Mouse (Mus musculus) G1E (cell line): ENCODE measurements around the gene Ppfia3. TPM values are rescaled to one million over a fixed set of nuclear protein-coding genes. Genes with fewer than 3 reads are reported as not detected.

Source experiments
- ATAC-seq: 2 replicates; pipeline ENCODE4 v1.8.0; 2016; ENCODE audit warnings: mild to moderate bottlenecking; ENCODE audit not compliant: insufficient number of reproducible peaks, poor library complexity, low FRiP score, severe bottlenecking; ENCODE audit errors: extremely low read depth
- DNase-seq: peaks from one replicate; pipeline ENCODE4 v3.0.0; 2012; ENCODE audit warnings: low spot score
- H3K27me3 ChIP-seq: 2 replicates; pipeline ENCODE4 v1.6.1; 2012; ENCODE audit warnings: mild to moderate bottlenecking, low read length, inconsistent platforms; ENCODE audit not compliant: insufficient read depth
- H3K36me3 ChIP-seq: replicated peaks from 2 replicates; pipeline ENCODE3; 2012; ENCODE audit warnings: mild to moderate bottlenecking, inconsistent platforms
- H3K4me1 ChIP-seq: 2 replicates; pipeline ENCODE4 v1.6.1; 2012; ENCODE audit warnings: low read depth, low read length, inconsistent platforms, mixed read lengths; ENCODE audit not compliant: insufficient read depth
- H3K4me3 ChIP-seq: 2 replicates; pipeline ENCODE4 v1.5.1; 2012; ENCODE audit warnings: low read depth, mild to moderate bottlenecking, inconsistent platforms, low read length, moderate library complexity, mixed read lengths
- H3K9me3 ChIP-seq: replicated peaks from 2 replicates; pipeline ENCODE4 v1.6.1; 2012; ENCODE audit warnings: inconsistent platforms
- CTCF ChIP-seq: IDR thresholded peaks from 2 replicates; pipeline ENCODE4 v1.5.1; 2012; ENCODE audit warnings: low read depth, low read length, inconsistent platforms, mixed read lengths
- GATA1 ChIP-seq: IDR thresholded peaks from 2 replicates; pipeline ENCODE4 v1.6.1; 2012; ENCODE audit warnings: borderline replicate concordance, low read length, inconsistent platforms, mixed read lengths
- GATA2 ChIP-seq: IDR thresholded peaks from 2 replicates; pipeline ENCODE4 v1.6.1; 2012; ENCODE audit warnings: low read depth, low read length, inconsistent platforms, borderline replicate concordance
- POLR2AphosphoS5 ChIP-seq: IDR thresholded peaks from 2 replicates; pipeline ENCODE4 v1.6.1; 2012; ENCODE audit warnings: low read depth, low read length, inconsistent platforms; ENCODE audit not compliant: insufficient replicate concordance
- TAL1 ChIP-seq: conservative IDR thresholded peaks from 2 replicates; pipeline ENCODE4 v1.6.1; 2012; ENCODE audit warnings: low read depth, low read length, inconsistent platforms, mixed read lengths
- polyA plus RNA-seq: library from polyadenylated mRNA; stranded (reverse); fragments of >175 nt; gene quantifications from 2 replicates; pipeline ENCODE4 v1.2.3, GENCODE M21; 2012
- total RNA-seq, 2 experiments: library from RNA; stranded (forward) in 1 of 2; stranded (reverse) in 1 of 2; fragments of 200-1000 nt in 1 of 2; fragments of >200 nt in 1 of 2; fragmentation: Nextera tagmentation in 1 of 2; gene quantifications; 2 replicates each; pipeline ENCODE4 v1.2.3; 2014 to 2017

Ppfia3 gene
- total and polyA plus RNA-seq, 3 experiments = 0.71 to 1.4 (median 1.2) TPM

DNA sequence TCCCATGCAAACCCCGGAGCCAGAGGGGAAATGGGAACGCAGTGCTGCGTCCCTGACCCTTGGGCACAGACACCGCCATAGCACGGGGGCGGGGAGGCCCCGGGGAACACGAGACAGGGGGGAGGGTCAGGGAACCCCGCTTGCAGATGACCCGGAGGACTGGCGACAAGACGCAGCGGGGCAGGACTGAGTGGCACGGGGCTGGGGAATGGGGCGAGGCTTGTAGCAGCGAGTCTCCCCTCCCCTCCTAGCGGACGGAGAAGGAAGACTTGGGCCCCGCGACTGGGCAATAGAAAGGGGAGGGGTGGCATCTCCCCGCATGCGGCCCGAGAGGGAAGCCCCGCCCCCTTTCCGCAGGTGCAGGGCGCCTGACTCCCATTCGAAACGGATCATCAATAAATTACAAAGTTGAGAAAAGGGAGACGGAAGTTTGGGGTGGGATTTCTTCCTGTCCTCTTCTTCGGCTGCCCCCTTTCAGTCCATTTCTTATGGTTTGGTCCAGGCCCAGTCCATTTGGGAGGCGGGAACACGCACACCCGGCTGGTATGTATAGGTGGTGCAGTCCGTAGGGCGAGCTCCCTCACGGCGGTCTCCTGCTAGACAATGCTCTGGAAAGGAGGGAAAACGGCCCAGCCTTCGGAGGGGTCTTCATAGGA lies 27.3 kb downstream of the Ppfia3 start:
- DNase-seq (peak; percentile 33), ATAC-seq (no peak)
- Histone ChIP-seq H3K36me3 (no peaks in the 10 kb centered on the region), H3K4me3 (peak overlapping the region; percentile 60; the same call in 1 of the 2 replicates), H3K9me3 (no peaks in the 10 kb centered on the region), H3K27me3 (peaks cover 40% of the 10 kb centered on the region), H3K4me1 (peaks cover 38% of the 10 kb centered on the region)
- TF ChIP-seq TAL1 = no peak
- no peak for TF ChIP-seq GATA1
- no peak for TF ChIP-seq CTCF
- TF ChIP-seq POLR2AphosphoS5 = no peak
- TF ChIP-seq GATA2 = no peak

DNA sequence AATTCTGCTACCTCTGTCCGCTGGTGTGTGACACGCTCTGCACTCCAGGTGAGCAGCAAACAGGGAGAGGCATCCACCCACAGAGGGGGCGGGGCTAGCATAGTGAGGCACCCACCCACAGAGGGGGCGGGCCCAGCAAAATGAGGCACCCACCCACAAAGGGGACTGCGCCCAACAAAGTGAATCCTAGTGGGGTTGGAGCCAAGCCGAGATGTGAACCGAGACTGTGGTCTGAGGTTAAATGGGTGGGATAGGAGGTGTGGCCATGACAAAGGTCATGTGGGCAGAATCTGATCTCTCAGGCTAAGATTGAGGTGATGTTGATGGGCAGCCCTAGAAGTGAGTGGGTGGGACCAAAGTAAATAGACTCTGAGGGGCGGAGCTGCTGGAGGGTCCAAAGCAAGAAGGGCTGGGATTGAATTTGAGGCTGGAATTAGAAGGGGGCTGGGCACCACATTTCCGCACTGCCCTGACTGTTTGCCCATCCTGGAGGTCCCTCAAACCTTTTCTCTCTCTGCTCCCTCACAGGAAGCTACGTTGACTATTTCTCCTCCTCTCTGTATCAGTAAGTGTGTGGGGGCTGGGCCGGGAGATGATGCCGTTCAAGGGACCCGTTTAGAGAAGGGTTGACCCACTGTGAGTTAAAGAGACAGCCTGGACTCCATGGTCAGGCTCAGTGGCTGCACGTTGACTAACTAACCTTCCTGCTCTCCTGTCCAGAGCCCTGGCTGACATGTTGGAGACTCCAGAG lies 28.5 kb downstream of the Ppfia3 start:
- TF ChIP-seq POLR2AphosphoS5 (no peak), GATA2 (no peak), TAL1 (no peak), CTCF (no peak), GATA1 (no peak)
- H3K4me3 ChIP-seq = no peak overlapping the region
- H3K36me3 ChIP-seq = no peaks in the 10 kb centered on the region
- H3K9me3 ChIP-seq = no peaks in the 10 kb centered on the region
- H3K27me3 ChIP-seq = peaks cover 46% of the 10 kb centered on the region
- ATAC-seq (no peak), DNase-seq (no peak)
- peaks cover 40% of the 10 kb centered on the region for H3K4me1 ChIP-seq

DNA sequence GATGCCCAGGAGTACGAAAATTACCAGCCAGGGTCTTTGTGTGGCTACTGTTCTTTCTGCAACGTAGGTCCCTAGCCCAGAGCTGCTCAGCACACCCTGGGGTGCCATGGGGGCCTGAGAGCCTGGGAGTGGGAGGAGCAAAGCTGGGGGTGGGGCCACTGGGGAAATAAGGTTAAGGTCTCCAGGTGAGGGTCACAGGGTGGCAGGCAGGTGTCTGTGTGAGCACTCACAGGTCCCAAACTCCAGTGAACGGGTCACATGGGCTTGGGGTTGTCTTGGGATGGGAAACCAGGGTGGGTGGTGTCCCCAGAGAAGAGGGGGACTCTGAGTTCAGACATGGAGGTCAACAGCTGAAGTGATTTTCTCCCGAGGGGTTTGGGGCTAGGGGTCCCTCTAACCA lies 29.4 kb downstream of the Ppfia3 start:
- H3K36me3 ChIP-seq = no peaks in the 10 kb centered on the region
- ATAC-seq = no peak
- H3K27me3 ChIP-seq = peaks cover 55% of the 10 kb centered on the region
- no peaks in the 10 kb centered on the region for H3K9me3 ChIP-seq
- TF ChIP-seq GATA1 (no peak), TAL1 (no peak), CTCF (no peak), POLR2AphosphoS5 (no peak), GATA2 (no peak)
- H3K4me3 ChIP-seq = no peak overlapping the region
- peaks cover 45% of the 10 kb centered on the region for H3K4me1 ChIP-seq
- DNase-seq = no peak

DNA sequence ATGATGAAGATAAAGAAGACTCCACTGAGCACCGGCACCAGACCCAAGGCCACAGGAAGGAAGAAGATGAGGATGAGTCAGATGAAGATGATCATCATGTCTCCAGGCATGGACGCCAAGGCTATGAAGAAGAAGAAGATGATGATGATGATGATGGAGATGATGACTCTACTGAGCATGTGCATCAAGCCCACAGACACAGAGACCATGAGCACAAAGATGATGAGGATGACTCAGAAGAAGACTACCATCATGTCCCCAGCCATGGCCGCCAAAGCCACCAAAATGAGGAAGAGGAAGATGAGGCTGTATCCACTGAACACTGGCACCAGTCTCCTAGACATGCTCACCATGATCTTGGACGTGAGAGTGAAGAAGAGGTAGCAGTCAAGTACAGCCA lies 30.5 kb downstream of the Ppfia3 start:
- peaks cover 66% of the 10 kb centered on the region for H3K27me3 ChIP-seq
- DNase-seq (no peak), ATAC-seq (no peak)
- peaks cover 42% of the 10 kb centered on the region for H3K4me1 ChIP-seq
- 0 out of 2 replicates have a peak, but pooled peaks cover 2% of the 10 kb centered on the region for H3K9me3 ChIP-seq
- TF ChIP-seq GATA2 = no peak
- no peak for TF ChIP-seq GATA1
- TF ChIP-seq CTCF = no peak
- TF ChIP-seq POLR2AphosphoS5 = no peak
- no peak for TF ChIP-seq TAL1
- H3K36me3 ChIP-seq = no peaks in the 10 kb centered on the region
- H3K4me3 ChIP-seq = no peak overlapping the region

DNA sequence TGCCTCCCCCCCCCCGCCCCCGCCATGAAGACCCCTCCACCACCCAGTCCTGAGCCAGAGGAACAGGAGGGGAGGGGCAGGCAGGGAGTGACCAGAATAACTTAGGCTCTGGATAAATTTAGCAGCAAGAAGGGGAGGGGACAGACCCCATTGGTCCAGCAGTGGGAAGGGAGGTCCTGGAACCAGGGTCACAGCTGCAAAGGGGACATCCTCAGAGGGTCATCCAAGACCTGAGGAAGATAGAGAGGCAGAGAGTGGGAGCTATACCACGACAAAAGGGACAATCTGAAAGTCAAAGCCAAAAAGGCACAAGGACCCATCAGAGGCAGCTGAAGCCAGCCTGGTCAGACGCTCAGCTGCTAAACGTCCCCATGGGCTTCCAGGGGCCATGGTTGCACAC lies 31.8 kb downstream of the Ppfia3 start, which contains the start of gene Hrc:
Gene Hrc, plus strand, starts transcription at position 235 of the 400 bp plus-strand sequence.
- H3K27me3 ChIP-seq = peaks cover 71% of the 10 kb centered on the region
- no peak within 1 kb of the TSS for H3K4me3 ChIP-seq
- H3K4me1 ChIP-seq = peaks cover 33% of the 10 kb centered on the region
- no peak for TF ChIP-seq CTCF
- no peak for TF ChIP-seq GATA1
- TF ChIP-seq TAL1 = no peak
- TF ChIP-seq POLR2AphosphoS5 = no peak
- no peak for TF ChIP-seq GATA2
- H3K9me3 ChIP-seq = 0 out of 2 replicates have a peak, but pooled peaks cover 2% of the 10 kb centered on the region
- H3K36me3 ChIP-seq = no peaks in the 10 kb centered on the region
- ATAC-seq = no peak
- DNase-seq = no peak

DNA sequence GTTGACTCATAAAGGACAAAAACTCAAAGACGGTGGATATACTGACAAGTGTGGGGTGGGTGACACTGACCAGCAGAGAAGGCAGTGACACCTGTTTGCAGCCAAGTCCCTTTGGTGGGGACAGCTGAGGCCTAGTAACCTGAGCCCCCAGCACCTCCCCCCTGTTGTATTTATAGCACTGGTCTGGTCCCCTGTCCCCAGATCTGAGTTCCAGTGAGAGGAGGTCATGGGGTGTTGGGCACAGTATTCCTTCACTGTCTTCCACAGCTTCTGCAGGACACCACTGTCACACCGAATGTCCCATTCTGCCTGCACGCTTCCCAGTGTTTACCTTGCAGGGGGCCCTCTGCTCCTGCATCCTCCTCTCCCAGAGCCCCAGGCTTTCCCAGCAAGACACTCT lies 32.2 kb downstream of the Ppfia3 start:
- ATAC-seq (no peak), DNase-seq (no peak)
- Histone ChIP-seq H3K4me3 (no peak overlapping the region), H3K4me1 (peaks cover 30% of the 10 kb centered on the region), H3K9me3 (0 out of 2 replicates have a peak, but pooled peaks cover 2% of the 10 kb centered on the region), H3K36me3 (no peaks in the 10 kb centered on the region), H3K27me3 (peaks cover 67% of the 10 kb centered on the region)
- TF ChIP-seq CTCF = no peak
